ENCODE assay signal across 8 mouse cellular contexts in the genomic region with DNA sequence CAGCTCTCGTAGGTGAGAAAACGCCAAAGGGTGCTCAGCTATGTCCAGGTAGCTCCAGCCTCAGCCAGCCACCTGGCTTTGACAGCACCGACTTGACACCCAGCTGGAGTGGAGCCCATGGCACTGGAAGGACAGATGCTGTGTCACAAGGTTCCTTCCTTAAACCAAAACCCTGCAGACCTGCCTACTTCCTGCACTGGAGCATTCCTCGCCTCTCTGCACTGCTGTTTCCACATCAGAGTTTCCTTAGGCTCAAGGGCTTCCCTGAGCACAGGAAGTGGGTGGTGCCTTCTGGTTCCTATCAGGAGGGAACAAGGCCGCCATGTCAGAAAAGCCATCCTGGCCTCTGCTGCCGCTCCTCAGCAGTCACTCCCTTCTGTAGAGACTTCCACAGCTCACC. TPM values are rescaled to one million over a fixed set of nuclear protein-coding genes. Genes with fewer than 3 reads are reported as not detected.
A peak's percentile ranks its signal among the peaks of the same experiment; 100 is the strongest.
DNase-seq lines count a peak whose midpoint lies in the region; ATAC-seq lines count a peak whose summit lies in the region.

No protein-coding gene starts in this region.

- H3K27ac ChIP-seq in forebrain, embryonic 11.5 days (ENCODE audit: low read depth, low read length): no peak overlapping the region

- H3K9me3 ChIP-seq in forebrain, embryonic 11.5 days (ENCODE audit: control insufficient read depth, low read length): no peaks in the 10 kb centered on the region

- H3K27me3 ChIP-seq in forebrain, embryonic 11.5 days (ENCODE audit: control insufficient read depth, insufficient read depth, low read length): no peaks in the 10 kb centered on the region

- no peak overlapping the region for H3K9ac ChIP-seq in forebrain, embryonic 11.5 days (ENCODE audit: low read length)

- DNase-seq in gastrocnemius, postnatal 25 days: peak; percentile 24
- DNase-seq in gastrocnemius, postnatal 14 days: no peak
- peak; percentile 35 for DNase-seq in kidney, adult 18-20 months
- DNase-seq in lung, postnatal 36 days: peak; percentile 83
- no peak for DNase-seq in frontal cortex, postnatal 10 days (ENCODE audit: low spot score in 2 of 2)
- DNase-seq in cerebellum, postnatal 14 days: no peak
- DNase-seq in forebrain, embryonic 11.5 days (ENCODE audit: low spot score): no peak

- intact Hi-C loops in gastrocnemius, postnatal 14 days (cut with DNase I; ENCODE audit: low total_unique reads): no loop called here

- H3K4me3 ChIP-seq in forebrain, embryonic 11.5 days (ENCODE audit: low read depth, low read length): no peak overlapping the region

- no peaks in the 10 kb centered on the region for H3K36me3 ChIP-seq in forebrain, embryonic 11.5 days (ENCODE audit: control insufficient read depth, insufficient read depth, low read length)

- peaks cover 10% of the 10 kb centered on the region for H3K4me1 ChIP-seq in forebrain, embryonic 11.5 days (replicated peaks; ENCODE audit: control insufficient read depth, insufficient read depth, low read length)

- ATAC-seq in common myeloid progenitor, adult 5-6 weeks (replicated peaks; ENCODE audit: low read depth, poor library complexity, severe bottlenecking): peak; percentile 86
- ATAC-seq in forebrain, embryonic 11.5 days (replicated peaks; ENCODE audit: low FRiP score): no peak

- 90% methylated on average over 6 of the region's 6 CpGs for WGBS in forebrain, embryonic 11.5 days

- H3K4me2 ChIP-seq in forebrain, embryonic 11.5 days (ENCODE audit: low read depth, low read length, severe bottlenecking): no peak overlapping the region

RNA-seq across cellular contexts. Expression of a gene that starts 51.3 kb away (rescaled TPM):
- total RNA-seq in gastrocnemius, postnatal 25 days (2021): 1 to 10 TPM; 5.5 to 8.2 TPM
- 10 to 100 TPM in 1 of 2 experiments, 1 to 10 TPM in 1; 8.8 to 10.1 TPM for total RNA-seq in gastrocnemius, postnatal 14 days (2021)
- total RNA-seq in common myeloid progenitor, adult 5-6 weeks (2017): 0.53 and 1.1 TPM in 2 replicates
- polyA plus RNA-seq in forebrain, embryonic 11.5 days (2014; fragmentation: Nextera tagmentation; extraction: Ambion mirVana): 19.9 and 23.3 TPM in 2 replicates

Comparison
In these comparisons a context has a peak if more than half of its experiments do, and no peak if none do; other contexts are left out.
1. DNase-seq: peak in gastrocnemius, postnatal 25 days (single experiment), kidney, adult 18-20 months (single experiment) and lung, postnatal 36 days (single experiment); none in gastrocnemius, postnatal 14 days (single experiment), frontal cortex, postnatal 10 days (0 of 2), cerebellum, postnatal 14 days (0 of 2) and forebrain, embryonic 11.5 days (single experiment).